Mouse (Mus musculus) olfactory bulb, adult 2 months (tissue): ENCODE data around the gene Sec24a. TPM values are rescaled to one million over a fixed set of nuclear protein-coding genes. Genes with fewer than 3 reads are reported as not detected.
"Not testable (repeated sequence)": the region's sequence is repeated elsewhere in the genome, so short reads cannot be mapped to it uniquely, and the experiment has no call there.

Experiments
- H3K27ac ChIP-seq: fragments of 200-500 bp; 2 replicates; pipeline ENCODE4 v1.5.1; 2012; ENCODE audit warnings: low read depth, low read length; ENCODE audit not compliant: insufficient read depth
- H3K4me1 ChIP-seq: fragments of 200-500 bp; 2 replicates; pipeline ENCODE4 v1.6.1; 2012; ENCODE audit warnings: low read length; ENCODE audit not compliant: control insufficient read depth, insufficient read depth
- H3K4me3 ChIP-seq: fragments of 200-500 bp; 2 replicates; pipeline ENCODE4 v1.5.1; 2012; ENCODE audit warnings: mild to moderate bottlenecking, low read depth, low read length, moderate library complexity; ENCODE audit not compliant: insufficient read depth
- CTCF ChIP-seq: fragments of 200-500 bp; IDR thresholded peaks from 2 replicates; pipeline ENCODE4 v1.5.1; 2012; ENCODE audit warnings: low read depth, mild to moderate bottlenecking, low read length, moderate library complexity; ENCODE audit not compliant: insufficient read depth
- POLR2A ChIP-seq: fragments of 200-500 bp; IDR thresholded peaks from 2 replicates; pipeline ENCODE4 v1.6.1; 2012; ENCODE audit warnings: mild to moderate bottlenecking, low read depth, low read length, moderate library complexity; ENCODE audit not compliant: insufficient read depth
- WGBS: fragments of 180-500 bp; shearing (Covaris S2); methylation state at CpG from one replicate; pipeline ENCODE4 v1.1.7; 2018; 5-methylcytosine and 5-hydroxymethylcytosine counted together
- polyA plus RNA-seq: library from polyadenylated mRNA; stranded (reverse); fragments of >200 nt; gene quantifications from 2 replicates; pipeline ENCODE4 v1.2.4, GENCODE M21; 2012; ENCODE audit warnings: low replicate concordance; ENCODE audit not compliant: missing spikeins, insufficient read depth, insufficient read length

Gene Sec24a
- polyA plus RNA-seq, 1 experiment, result not detected

GRCm38 (mm10) chr11:51796272-51796671 lies 32.8 kb upstream of the Sec24a start:
- TF ChIP-seq CTCF (no peak), POLR2A (no peak)
- H3K4me3 ChIP-seq, result no peak overlapping the region
- 72% methylated on average over 4 of the region's 4 CpGs for WGBS
- peaks cover 5% of the 10 kb centered on the region; the same call in 1 of the 2 replicates for H3K4me1 ChIP-seq
- no peak overlapping the region for H3K27ac ChIP-seq

- H3K4me3 ChIP-seq, result no peak overlapping the region
- WGBS, result 95% methylated on average over 7 of the region's 7 CpGs
- H3K4me1 ChIP-seq, result no peaks in the 10 kb centered on the region
- no peak for TF ChIP-seq POLR2A
- TF ChIP-seq CTCF, result no peak
- H3K27ac ChIP-seq, result no peak overlapping the region
Measured at GRCm38 (mm10) chr11:51790662-51791061, 27.2 kb upstream of the Sec24a start.

- not testable (repeated sequence) for H3K27ac ChIP-seq, H3K4me1 ChIP-seq, H3K4me3 ChIP-seq
- WGBS, result 83% methylated on average over 4 of the region's 4 CpGs
Measured at GRCm38 (mm10) chr11:51789735-51790134, 26.3 kb upstream of the Sec24a start.

GRCm38 (mm10) chr11:51785926-51786325 lies 22.5 kb upstream of the Sec24a start:
- no peak; the same call in 1 of the 2 replicates for TF ChIP-seq CTCF
- TF ChIP-seq POLR2A, result no peak
- WGBS, result 87% methylated on average over 6 of the region's 6 CpGs
- Histone ChIP-seq H3K4me3 (no peak overlapping the region), H3K4me1 (no peaks in the 10 kb centered on the region), H3K27ac (no peak overlapping the region)

- TF ChIP-seq POLR2A (no peak), CTCF (no peak)
- WGBS, result 92% methylated on average over 6 of the region's 6 CpGs
- Histone ChIP-seq H3K4me1 (no peaks in the 10 kb centered on the region), H3K4me3 (no peak overlapping the region), H3K27ac (no peak overlapping the region)
Measured at GRCm38 (mm10) chr11:51782721-51783120, 19.3 kb upstream of the Sec24a start.

GRCm38 (mm10) chr11:51780773-51781267 lies 17.4 kb upstream of the Sec24a start:
- Histone ChIP-seq H3K4me3 (no peak overlapping the region), H3K27ac (no peak overlapping the region), H3K4me1 (no peaks in the 10 kb centered on the region)
- WGBS, result 90% methylated on average over 9 of the region's 9 CpGs
- no peak for TF ChIP-seq CTCF
- TF ChIP-seq POLR2A, result no peak

GRCm38 (mm10) chr11:51777478-51777877 lies 14.0 kb upstream of the Sec24a start:
- TF ChIP-seq CTCF, result no peak
- TF ChIP-seq POLR2A, result no peak
- Histone ChIP-seq H3K4me3 (no peak overlapping the region), H3K4me1 (no peaks in the 10 kb centered on the region), H3K27ac (no peak overlapping the region)
- 91% methylated on average over 5 of the region's 5 CpGs for WGBS

- TF ChIP-seq CTCF, result no peak
- TF ChIP-seq POLR2A, result no peak
- 86% methylated on average over 3 of the region's 3 CpGs for WGBS
- H3K4me3 ChIP-seq, result no peak overlapping the region
- H3K27ac ChIP-seq, result no peak overlapping the region
- no peaks in the 10 kb centered on the region for H3K4me1 ChIP-seq
Measured at GRCm38 (mm10) chr11:51775507-51775906, 12.1 kb upstream of the Sec24a start.

- TF ChIP-seq POLR2A, result no peak
- TF ChIP-seq CTCF, result no peak
- whole genome bisulfite sequencing, result 70% methylated on average over 5 of the region's 5 CpGs
- H3K4me1 ChIP-seq, result peaks cover 4% of the 10 kb centered on the region; the same call in 1 of the 2 replicates
- no peak overlapping the region for H3K27ac ChIP-seq
- no peak overlapping the region for H3K4me3 ChIP-seq
Measured at GRCm38 (mm10) chr11:51768296-51768695, 4.9 kb upstream of the Sec24a start.
